In the genomic region with DNA sequence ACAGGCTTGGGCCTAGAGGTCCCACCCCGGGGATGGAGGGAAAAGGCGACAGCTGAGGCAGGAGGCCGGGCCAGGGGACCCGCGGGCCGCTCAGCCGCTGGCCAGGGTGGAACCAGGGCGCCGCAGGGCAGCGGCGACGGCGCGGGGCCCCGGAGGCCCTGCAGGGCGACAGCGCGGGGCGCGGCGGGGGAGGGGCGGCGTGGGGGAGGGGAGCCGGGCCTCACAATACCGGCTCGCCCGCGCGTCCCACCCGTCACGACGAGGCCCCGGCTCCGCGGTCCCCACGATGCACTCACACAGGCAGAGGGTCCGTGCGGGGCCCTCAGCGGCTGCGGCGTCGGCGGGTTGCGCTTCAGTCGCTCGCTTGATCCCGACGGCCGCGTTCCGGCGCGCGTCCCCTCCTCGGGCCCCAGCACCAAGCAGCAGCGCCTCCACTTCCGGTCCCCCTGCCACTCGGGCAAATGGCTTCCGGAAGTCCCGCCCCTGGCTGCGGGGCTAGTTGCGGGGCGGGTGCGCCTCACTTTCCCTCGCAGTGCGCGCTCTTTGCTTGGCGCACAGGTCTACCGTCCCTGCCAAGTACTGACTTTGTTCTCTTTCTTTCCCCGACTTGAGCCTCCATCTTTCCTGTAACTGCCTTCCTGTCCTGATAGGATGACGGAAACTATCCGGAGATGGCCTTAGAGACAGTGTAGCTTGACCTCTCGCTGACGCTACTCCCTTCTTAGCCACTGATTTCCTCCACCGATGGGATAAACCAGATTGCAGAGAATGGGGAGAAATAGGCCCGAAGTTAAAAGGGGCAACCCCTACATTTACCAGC, we compare ENCODE assay signal across 8 mouse cellular contexts. TPM values are rescaled to one million over a fixed set of nuclear protein-coding genes. Genes with fewer than 3 reads are reported as not detected.
DNase-seq lines count a peak whose midpoint lies in the region; ATAC-seq and TF ChIP-seq lines count a peak whose summit lies in the region.

No protein-coding gene starts in this region.

- H3K4me3 ChIP-seq in embryonic facial prominence, embryonic 13.5 days = peak overlapping the region; percentile 97
- peak overlapping the region; percentile 97 for H3K4me3 ChIP-seq in limb, embryonic 14.5 days (replicated peaks; ENCODE audit: low read length)
- peak overlapping the region; percentile 71 for H3K4me3 ChIP-seq in midbrain, postnatal 0 days (ENCODE audit: low read depth, low read length)

- H3K9ac ChIP-seq in embryonic facial prominence, embryonic 13.5 days = peak overlapping the region; percentile 98
- H3K9ac ChIP-seq in limb, embryonic 14.5 days (ENCODE audit: low read depth, low read length, severe bottlenecking) = peak overlapping the region; percentile 98
- peak overlapping the region; percentile 85 for H3K9ac ChIP-seq in midbrain, postnatal 0 days (replicated peaks; ENCODE audit: low read length, poor library complexity, severe bottlenecking)

- under 1% methylated on average over 75 of the region's 76 CpGs for WGBS in embryonic facial prominence, embryonic 13.5 days
- WGBS in limb, embryonic 14.5 days = 1% methylated on average over 20 of the region's 76 CpGs
- under 1% methylated on average over 56 of the region's 76 CpGs for WGBS in midbrain, postnatal 0 days

- H3K27me3 ChIP-seq in embryonic facial prominence, embryonic 13.5 days = no peaks in the 10 kb centered on the region
- H3K27me3 ChIP-seq in limb, embryonic 14.5 days (ENCODE audit: control insufficient read depth, insufficient read depth, low read length) = no peaks in the 10 kb centered on the region
- no peaks in the 10 kb centered on the region for H3K27me3 ChIP-seq in midbrain, postnatal 0 days (ENCODE audit: insufficient read depth, low read length)

- H3K9me3 ChIP-seq in embryonic facial prominence, embryonic 13.5 days = no peaks in the 10 kb centered on the region
- H3K9me3 ChIP-seq in limb, embryonic 14.5 days (ENCODE audit: control insufficient read depth, low read length) = no peaks in the 10 kb centered on the region
- no peaks in the 10 kb centered on the region for H3K9me3 ChIP-seq in midbrain, postnatal 0 days (ENCODE audit: low read length)

- TF ChIP-seq CTCF in midbrain, postnatal 0 days (IDR thresholded peaks at IDR 0.05) = peak; percentile 32; the same call in 1 of the 2 replicates

- TF ChIP-seq POLR2A in limb, embryonic 14.5 days (IDR thresholded peaks at IDR 0.05; ENCODE audit: borderline replicate concordance, extremely low read depth, insufficient read depth, insufficient read length) = peak; percentile 78; the same call in 1 of the 2 replicates

- peak overlapping the region; percentile 75 for H3K4me2 ChIP-seq in embryonic facial prominence, embryonic 13.5 days
- peak overlapping the region; percentile 77 for H3K4me2 ChIP-seq in limb, embryonic 14.5 days (replicated peaks; ENCODE audit: low read depth, low read length, severe bottlenecking)
- peak overlapping the region; percentile 86 for H3K4me2 ChIP-seq in midbrain, postnatal 0 days (ENCODE audit: low read depth, low read length, poor library complexity, severe bottlenecking)

- peak; percentile 86 for ATAC-seq in embryonic facial prominence, embryonic 13.5 days (ENCODE audit: insufficient number of reproducible peaks, insufficient read depth, low FRiP score, low TSS enrichment, low read depth)
- ATAC-seq in limb, embryonic 14.5 days (ENCODE audit: low FRiP score, low read depth) = peak; percentile 96
- peak; percentile 94 for ATAC-seq in midbrain, postnatal 0 days (ENCODE audit: low FRiP score)

- peaks cover 30% of the 10 kb centered on the region for H3K4me1 ChIP-seq in embryonic facial prominence, embryonic 13.5 days
- H3K4me1 ChIP-seq in limb, embryonic 14.5 days (ENCODE audit: control insufficient read depth, insufficient read depth, low read length) = peaks cover 12% of the 10 kb centered on the region; the same call in 1 of the 2 replicates
- peaks cover 13% of the 10 kb centered on the region; the same call in 1 of the 2 replicates for H3K4me1 ChIP-seq in midbrain, postnatal 0 days (ENCODE audit: insufficient read depth, low read length)

- peak; percentile 89 for DNase-seq in 3134 (ENCODE audit: extremely low read depth, insufficient read length, low spot score)
- peak; percentile 94 to 96 for DNase-seq in adrenal gland, postnatal 36 days
- peak; percentile 85 for DNase-seq in heart, adult 8-10 months (ENCODE audit: low spot score)
- DNase-seq in kidney, adult 9 months = peak; percentile 85
- peak; percentile 94 for DNase-seq in limb, embryonic 14.5 days (ENCODE audit: low spot score)
- peak; percentile 95 for DNase-seq in midbrain, postnatal 0 days (ENCODE audit: low spot score)
- peak; percentile 80 to 85 for DNase-seq in spleen, postnatal 14 days (ENCODE audit: low spot score in 2 of 2)

- peak overlapping the region; percentile 95 for H3K27ac ChIP-seq in embryonic facial prominence, embryonic 13.5 days
- H3K27ac ChIP-seq in limb, embryonic 14.5 days (replicated peaks; ENCODE audit: low read depth, low read length) = peak overlapping the region; percentile 93
- peak overlapping the region; percentile 88 for H3K27ac ChIP-seq in midbrain, postnatal 0 days (ENCODE audit: low read depth, low read length)

- H3K36me3 ChIP-seq in embryonic facial prominence, embryonic 13.5 days = peaks cover 11% of the 10 kb centered on the region
- H3K36me3 ChIP-seq in limb, embryonic 14.5 days (ENCODE audit: control insufficient read depth, insufficient read depth, low read length) = peaks cover 5% of the 10 kb centered on the region; the same call in 1 of the 2 replicates
- H3K36me3 ChIP-seq in midbrain, postnatal 0 days (ENCODE audit: insufficient read depth, low read length) = no peaks in the 10 kb centered on the region

RNA-seq across cellular contexts. Expression of a gene that starts 27.9 kb away (rescaled TPM):
- 100 to 1,000 TPM; 148 to 173 TPM for total RNA-seq in adrenal gland, postnatal 36 days (2021)
- 180 and 206 TPM in 2 replicates for polyA plus RNA-seq in embryonic facial prominence, embryonic 13.5 days (2015; fragmentation: Nextera tagmentation; extraction: Ambion mirVana)
- 10 to 100 TPM; 44.4 to 54.1 (median 49.2) TPM for total RNA-seq in heart, adult 8-10 months (2022)
- polyA plus RNA-seq in limb, embryonic 14.5 days (2012; rRNA removed) = 70.1 and 87.2 TPM in 2 replicates
- polyA plus RNA-seq in limb, embryonic 14.5 days (2014; fragmentation: Nextera tagmentation; extraction: Ambion mirVana) = 174 and 175 TPM in 2 replicates
- 237 and 357 TPM in 2 replicates for total RNA-seq in midbrain, postnatal 0 days (2014; rRNA removed)
- polyA plus RNA-seq in midbrain, postnatal 0 days (2015; fragmentation: Nextera tagmentation; extraction: Ambion mirVana) = 241 and 249 TPM in 2 replicates

RNA-seq across cellular contexts. Expression of a gene that starts 28.0 kb away (rescaled TPM):
- 10 to 100 TPM; 55.1 to 60.0 TPM for total RNA-seq in adrenal gland, postnatal 36 days (2021)
- polyA plus RNA-seq in embryonic facial prominence, embryonic 13.5 days (2015; fragmentation: Nextera tagmentation; extraction: Ambion mirVana) = 7.4 and 9.3 TPM in 2 replicates
- 10 to 100 TPM; 62.0 to 81.1 (median 73.3) TPM for total RNA-seq in heart, adult 8-10 months (2022)
- polyA plus RNA-seq in limb, embryonic 14.5 days (2012; rRNA removed) = 23.9 and 26.7 TPM in 2 replicates
- polyA plus RNA-seq in limb, embryonic 14.5 days (2014; fragmentation: Nextera tagmentation; extraction: Ambion mirVana) = 13.7 and 15.1 TPM in 2 replicates
- 36.4 and 38.4 TPM in 2 replicates for total RNA-seq in midbrain, postnatal 0 days (2014; rRNA removed)
- polyA plus RNA-seq in midbrain, postnatal 0 days (2015; fragmentation: Nextera tagmentation; extraction: Ambion mirVana) = 11.2 and 12.5 TPM in 2 replicates

RNA-seq across cellular contexts. Expression of a gene that starts 29.6 kb away (rescaled TPM):
- total RNA-seq in adrenal gland, postnatal 36 days (2021) = 100 to 1,000 TPM; 161 to 261 TPM
- polyA plus RNA-seq in embryonic facial prominence, embryonic 13.5 days (2015; fragmentation: Nextera tagmentation; extraction: Ambion mirVana) = 42.0 and 46.0 TPM in 2 replicates
- total RNA-seq in heart, adult 8-10 months (2022) = 10 to 100 TPM; 62.1 to 77.4 (median 69.0) TPM
- polyA plus RNA-seq in limb, embryonic 14.5 days (2012; rRNA removed) = 121 and 190 TPM in 2 replicates
- polyA plus RNA-seq in limb, embryonic 14.5 days (2014; fragmentation: Nextera tagmentation; extraction: Ambion mirVana) = 56.1 and 58.7 TPM in 2 replicates
- total RNA-seq in midbrain, postnatal 0 days (2014; rRNA removed) = 107 and 115 TPM in 2 replicates
- 46.7 and 50.8 TPM in 2 replicates for polyA plus RNA-seq in midbrain, postnatal 0 days (2015; fragmentation: Nextera tagmentation; extraction: Ambion mirVana)

RNA-seq across cellular contexts. Expression of a gene that starts 48.8 kb away (rescaled TPM):
- total RNA-seq in adrenal gland, postnatal 36 days (2021) = 100 to 1,000 TPM in 1 of 2 experiments, 10 to 100 TPM in 1; 90.4 to 182 TPM
- 25.3 and 27.7 TPM in 2 replicates for polyA plus RNA-seq in embryonic facial prominence, embryonic 13.5 days (2015; fragmentation: Nextera tagmentation; extraction: Ambion mirVana)
- total RNA-seq in heart, adult 8-10 months (2022) = 10 to 100 TPM; 33.4 to 69.1 (median 50.0) TPM
- polyA plus RNA-seq in limb, embryonic 14.5 days (2012; rRNA removed) = 27.8 and 29.8 TPM in 2 replicates
- 31.7 and 35.7 TPM in 2 replicates for polyA plus RNA-seq in limb, embryonic 14.5 days (2014; fragmentation: Nextera tagmentation; extraction: Ambion mirVana)
- total RNA-seq in midbrain, postnatal 0 days (2014; rRNA removed) = 5.2 and 5.3 TPM in 2 replicates
- polyA plus RNA-seq in midbrain, postnatal 0 days (2015; fragmentation: Nextera tagmentation; extraction: Ambion mirVana) = 4.2 and 5.2 TPM in 2 replicates

Comparison
In these comparisons a context has a peak if more than half of its experiments do, and no peak if none do; other contexts are left out.
1. Peak in every context shown above with its lines: DNase-seq, ATAC-seq, H3K4me3 ChIP-seq and H3K27ac ChIP-seq.